Mouse (Mus musculus) ovary, adult 2 months (tissue): ENCODE measurements around the gene Arih2. TPM values are rescaled to one million over a fixed set of nuclear protein-coding genes. Genes with fewer than 3 reads are reported as not detected.

Experiments used
- polyA plus RNA-seq: library from polyadenylated mRNA; depleted of rRNA; stranded (reverse); fragments of >200 nt; gene quantifications from 2 replicates; pipeline ENCODE4 v1.2.3, GENCODE M21; 2012; rRNA removed

Arih2 gene
- 31.7 and 31.8 TPM in 2 replicates for polyA plus RNA-seq

GRCm38 (mm10) chr9:108648611-108649560 is at the start of gene Arih2:
Arih2 (minus strand) TSS chr9:108649386.

DNA sequence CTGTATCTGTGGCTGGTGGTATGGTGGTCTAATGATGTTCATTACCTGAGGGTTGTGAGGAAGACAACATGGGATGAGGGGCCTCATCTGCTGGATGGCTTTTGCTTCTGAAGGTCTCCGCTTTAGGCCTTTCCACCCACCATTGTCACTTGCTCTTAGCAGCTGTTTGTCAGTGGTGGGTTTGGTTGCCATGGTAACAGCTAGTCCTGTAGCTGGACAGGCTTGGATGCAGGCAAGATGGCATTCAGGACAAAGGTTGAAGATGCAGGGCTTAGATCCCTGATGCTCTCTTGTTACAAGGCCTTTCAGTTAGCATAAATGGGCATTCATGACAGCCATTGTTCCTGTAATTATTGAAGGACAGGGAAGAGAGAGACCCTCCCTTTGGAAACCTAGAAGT is 39.9 kb upstream of the Arih2 start, which contains the start of gene Prkar2a:
TSS of gene Prkar2a (plus strand) at position 209 of the 400 bp plus-strand sequence.

GRCm38 (mm10) chr9:108661677-108662612 is 12.8 kb upstream of the Arih2 start, which contains the start of gene Slc25a20:
Slc25a20 (plus strand) TSS chr9:108662088.

GRCm38 (mm10) chr9:108596998-108597764 is 52.0 kb downstream of the Arih2 start, which contains the start of gene P4htm:
P4htm (minus strand) TSS chr9:108597667.

GRCm38 (mm10) chr9:108578545-108579343 is 70.4 kb downstream of the Arih2 start, which contains the start of gene Wdr6:
Wdr6 (minus strand) TSS chr9:108578739.

GRCm38 (mm10) chr9:108569381-108570206 is 79.6 kb downstream of the Arih2 start, which contains the start of gene Dalrd3:
Dalrd3 (plus strand) TSS chr9:108569886.

DNA sequence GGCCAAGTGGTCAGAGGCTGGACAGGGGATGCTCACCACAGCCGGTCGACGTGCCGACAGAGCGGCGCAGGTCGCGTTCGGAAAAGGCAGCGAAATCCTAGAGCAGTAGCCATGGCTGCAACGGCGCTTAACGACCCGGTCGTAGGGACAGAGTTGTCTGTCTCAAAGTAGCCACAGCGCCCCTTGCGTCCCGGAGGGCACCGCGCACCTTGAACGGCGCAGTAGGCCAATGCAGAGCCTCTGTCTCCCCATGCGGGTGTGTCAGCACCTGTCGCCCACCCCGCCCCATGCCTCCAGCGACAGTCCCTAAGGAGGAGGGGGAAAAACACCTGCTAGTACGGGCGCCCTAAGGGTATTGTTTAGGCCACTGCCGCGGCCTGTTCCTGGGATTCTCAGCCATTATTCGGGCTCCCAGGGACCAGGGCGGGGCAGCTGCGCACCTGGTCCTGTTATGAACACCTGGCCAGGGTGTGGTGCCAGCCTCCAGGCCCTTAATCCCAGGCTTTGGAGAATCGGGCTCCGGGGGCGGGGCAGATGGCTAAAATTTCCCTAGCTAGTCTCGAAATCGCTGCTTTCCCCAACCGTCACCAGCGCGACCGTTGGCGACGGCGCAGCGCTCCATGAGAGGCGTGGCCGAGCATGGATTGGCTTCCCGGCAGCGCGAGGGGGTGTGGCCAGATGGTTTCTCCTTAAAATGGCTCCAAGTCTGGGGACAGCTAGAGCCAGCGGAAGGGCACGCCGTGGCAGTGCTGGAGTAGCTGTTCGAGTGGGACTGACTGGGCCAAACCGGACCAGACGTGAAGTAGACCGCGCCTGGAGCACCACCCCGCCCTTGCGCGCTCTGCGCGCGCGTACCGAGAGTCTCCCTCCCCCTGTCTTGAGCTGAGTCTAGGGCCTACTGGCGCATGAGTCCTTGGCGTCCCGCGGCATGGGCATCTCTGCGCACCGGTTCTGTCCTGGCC is 82.1 kb downstream of the Arih2 start, which contains the start of gene Ndufaf3:
TSS of gene Ndufaf3 (minus strand) at position 620 of the 962 bp plus-strand sequence.

DNA sequence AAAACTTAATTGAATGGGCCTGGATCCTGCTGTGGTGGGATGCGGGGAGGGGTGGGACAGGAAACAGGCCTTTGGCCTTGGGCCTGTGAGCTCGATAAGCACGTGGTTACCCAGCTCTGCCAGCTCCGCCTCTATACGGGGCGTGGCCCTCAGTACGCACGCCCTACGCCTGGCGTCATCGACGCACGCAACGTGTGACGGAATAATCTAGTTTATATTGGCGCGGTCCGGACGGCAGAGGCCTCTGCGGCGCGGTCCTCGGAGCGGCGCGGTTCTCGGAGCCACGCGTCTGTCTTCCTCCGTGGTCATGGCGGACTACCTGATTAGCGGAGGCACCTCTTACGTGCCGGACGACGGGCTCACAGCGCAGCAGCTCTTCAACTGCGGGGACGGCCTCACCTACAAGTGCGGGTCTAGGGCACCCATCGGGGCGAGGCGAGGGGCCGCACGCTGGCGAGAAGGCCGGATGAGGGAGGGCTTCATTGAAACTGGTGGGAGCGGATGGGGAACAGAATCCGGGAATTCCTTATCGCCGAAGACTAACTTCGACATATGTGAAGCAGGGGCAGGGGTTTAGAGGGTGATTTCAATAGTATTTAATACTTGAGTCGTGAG is 88.9 kb downstream of the Arih2 start, which contains the start of gene Impdh2:
TSS of gene Impdh2 (plus strand) at position 60 of the 615 bp plus-strand sequence.

Other genes with a start within 250 kb of the Arih2 start
- 0.05 and 0.08 TPM in 2 replicates for gene Ccdc36, start 220.9 kb downstream of the Arih2 start, polyA plus RNA-seq
- not detected in 2 replicates for gene BC048562, start 212.9 kb downstream of the Arih2 start, polyA plus RNA-seq
- gene Ccdc71, start 188.9 kb downstream of the Arih2 start, polyA plus RNA-seq, result 33.6 and 34.2 TPM in 2 replicates
- 92.6 and 96.4 TPM in 2 replicates for gene Klhdc8b, start 187.8 kb downstream of the Arih2 start, polyA plus RNA-seq
- gene Lamb2, start 169.7 kb downstream of the Arih2 start, polyA plus RNA-seq, result 288 and 298 TPM in 2 replicates
- 218 and 280 TPM in 2 replicates for gene Usp19, start 158.8 kb downstream of the Arih2 start, polyA plus RNA-seq
- gene Qars, start 141.7 kb downstream of the Arih2 start, polyA plus RNA-seq, result 293 and 360 TPM in 2 replicates
- 143 and 200 TPM in 2 replicates for gene Qrich1, start 132.6 kb downstream of the Arih2 start, polyA plus RNA-seq
- gene Impdh2, start 89.1 kb downstream of the Arih2 start, polyA plus RNA-seq, result 174 and 241 TPM in 2 replicates
- 38.7 and 43.7 TPM in 2 replicates for gene Ndufaf3, start 82.0 kb downstream of the Arih2 start, polyA plus RNA-seq
- gene Dalrd3, start 79.5 kb downstream of the Arih2 start, polyA plus RNA-seq, result 275 and 288 TPM in 2 replicates
- gene Wdr6, start 70.6 kb downstream of the Arih2 start, polyA plus RNA-seq, result 138 and 143 TPM in 2 replicates
- 26.4 and 28.4 TPM in 2 replicates for gene P4htm, start 51.7 kb downstream of the Arih2 start, polyA plus RNA-seq
- 19.7 and 26.4 TPM in 2 replicates for gene Slc25a20, start 12.7 kb upstream of the Arih2 start, polyA plus RNA-seq
- 19.8 and 24.9 TPM in 2 replicates for gene Prkar2a, start 39.9 kb upstream of the Arih2 start, polyA plus RNA-seq
- 128 and 140 TPM in 2 replicates for gene Ip6k2, start 134.4 kb upstream of the Arih2 start, polyA plus RNA-seq
- 45.7 and 67.4 TPM in 2 replicates for gene Nckipsd, start 159.0 kb upstream of the Arih2 start, polyA plus RNA-seq
- gene Celsr3, start 176.9 kb upstream of the Arih2 start, polyA plus RNA-seq, result 0.10 and 0.60 TPM in 2 replicates
- 21.4 and 22.8 TPM in 2 replicates for gene Slc26a6, start 203.9 kb upstream of the Arih2 start, polyA plus RNA-seq